9 mouse cellular contexts compared by ENCODE assay signal in genomic region chr14:121676596-121677330, GRCm38 (mm10).
DNase-seq lines count a peak whose midpoint lies in the region; ATAC-seq and TF ChIP-seq lines count a peak whose summit lies in the region.
"Had no signal": no experiment of that assay in that cellular context is flagged by ENCODE, and none has a peak within 500 bp of the region (broad histone marks: within the 10 kb centered on the region; RNA-seq: fewer than 3 reads in every experiment).

No protein-coding gene starts in this region.

- H3K27ac ChIP-seq in hindbrain, postnatal 0 days, result 0 out of 2 replicates have a peak overlapping the region, but pooled peaks have one; percentile 36
- no peak overlapping the region for H3K27ac ChIP-seq in hindbrain, embryonic 11.5 days (ENCODE audit: low read depth, low read length)
- H3K27ac ChIP-seq in embryonic facial prominence, embryonic 10.5 days (replicated peaks), result peak overlapping the region; percentile 74; the same call in 1 of the 2 replicates
- no peak overlapping the region for H3K27ac ChIP-seq in midbrain, embryonic 15.5 days

- no peak overlapping the region for H3K9ac ChIP-seq in hindbrain, postnatal 0 days (replicated peaks; ENCODE audit: low read length)
- H3K9ac ChIP-seq in hindbrain, embryonic 11.5 days (ENCODE audit: low read depth, low read length), result no peak overlapping the region
- H3K9ac ChIP-seq in midbrain, embryonic 15.5 days, result no peak overlapping the region
- H3K9ac ChIP-seq: heart, embryonic 12.5 days had no signal

- H3K9me3 ChIP-seq in hindbrain, postnatal 0 days (ENCODE audit: low read length), result no peaks in the 10 kb centered on the region
- H3K9me3 ChIP-seq in hindbrain, embryonic 11.5 days (ENCODE audit: control insufficient read depth, low read length), result no peaks in the 10 kb centered on the region
- peaks cover 2% of the 10 kb centered on the region; the same call in 1 of the 2 replicates for H3K9me3 ChIP-seq in embryonic facial prominence, embryonic 10.5 days
- H3K9me3 ChIP-seq in midbrain, embryonic 15.5 days, result no peaks in the 10 kb centered on the region

- H3K4me2 ChIP-seq in hindbrain, postnatal 0 days (ENCODE audit: low read depth, low read length), result no peak overlapping the region
- no peak overlapping the region for H3K4me2 ChIP-seq in hindbrain, embryonic 11.5 days (replicated peaks; ENCODE audit: low read depth, low read length)
- H3K4me2 ChIP-seq in midbrain, embryonic 15.5 days, result no peak overlapping the region
- H3K4me2 ChIP-seq: heart, embryonic 12.5 days had no signal

- no peak overlapping the region for H3K4me3 ChIP-seq in hindbrain, postnatal 0 days (ENCODE audit: low read length)
- no peak overlapping the region for H3K4me3 ChIP-seq in hindbrain, embryonic 11.5 days (ENCODE audit: low read depth, low read length)
- H3K4me3 ChIP-seq in embryonic facial prominence, embryonic 10.5 days, result no peak overlapping the region
- H3K4me3 ChIP-seq in midbrain, embryonic 15.5 days, result no peak overlapping the region
- H3K4me3 ChIP-seq: heart, embryonic 12.5 days had no signal

- no peak for DNase-seq in hindbrain, postnatal 0 days (ENCODE audit: low spot score)
- DNase-seq in hindbrain, embryonic 11.5 days (ENCODE audit: low spot score), result no peak
- DNase-seq in cerebellum, adult 18-20 months, result peak; percentile 55 to 60
- no peak for DNase-seq in embryonic facial prominence, embryonic 10.5 days (ENCODE audit: low spot score)
- DNase-seq in layer of hippocampus, adult 9-11 months, result peak; percentile 70
- no peak for DNase-seq in thymus, adult 18-20 months
- DNase-seq: lung, adult 2 months had no signal

- H3K27me3 ChIP-seq in hindbrain, postnatal 0 days (ENCODE audit: insufficient read depth, low read length), result no peaks in the 10 kb centered on the region
- H3K27me3 ChIP-seq in hindbrain, embryonic 11.5 days (ENCODE audit: control insufficient read depth, insufficient read depth, low read length), result no peaks in the 10 kb centered on the region
- no peaks in the 10 kb centered on the region for H3K27me3 ChIP-seq in embryonic facial prominence, embryonic 10.5 days (replicated peaks; ENCODE audit: low read depth, poor library complexity, severe bottlenecking)
- H3K27me3 ChIP-seq in midbrain, embryonic 15.5 days (replicated peaks), result no peaks in the 10 kb centered on the region
- H3K27me3 ChIP-seq: heart, embryonic 12.5 days had no signal

- WGBS in hindbrain, postnatal 0 days, result 76% methylated on average over 11 of the region's 11 CpGs
- 91% methylated on average over 11 of the region's 11 CpGs for WGBS in hindbrain, embryonic 11.5 days
- 92% methylated on average over 11 of the region's 11 CpGs for WGBS in embryonic facial prominence, embryonic 10.5 days
- 93% methylated on average over 11 of the region's 11 CpGs for WGBS in midbrain, embryonic 15.5 days

- H3K4me1 ChIP-seq in hindbrain, postnatal 0 days (ENCODE audit: insufficient read depth, low read length), result peaks cover 8% of the 10 kb centered on the region; the same call in 1 of the 2 replicates
- H3K4me1 ChIP-seq in hindbrain, embryonic 11.5 days (replicated peaks; ENCODE audit: control insufficient read depth, insufficient read depth, low read length), result no peaks in the 10 kb centered on the region
- peaks cover 34% of the 10 kb centered on the region for H3K4me1 ChIP-seq in embryonic facial prominence, embryonic 10.5 days
- H3K4me1 ChIP-seq in midbrain, embryonic 15.5 days, result no peaks in the 10 kb centered on the region

- no peak for TF ChIP-seq CTCF in hindbrain, postnatal 0 days (IDR thresholded peaks at IDR 0.05; ENCODE audit: low read depth)

- peak; percentile 24; the same call in 1 of the 2 replicates for ATAC-seq in hindbrain, postnatal 0 days
- ATAC-seq in hindbrain, embryonic 11.5 days (ENCODE audit: low FRiP score), result no peak
- no peak for ATAC-seq in midbrain, embryonic 15.5 days (replicated peaks)

- no peaks in the 10 kb centered on the region for H3K36me3 ChIP-seq in hindbrain, postnatal 0 days (ENCODE audit: insufficient read depth, low read length)
- no peaks in the 10 kb centered on the region for H3K36me3 ChIP-seq in hindbrain, embryonic 11.5 days (ENCODE audit: control insufficient read depth, insufficient read depth, low read length)
- H3K36me3 ChIP-seq in embryonic facial prominence, embryonic 10.5 days (replicated peaks), result no peaks in the 10 kb centered on the region
- no peaks in the 10 kb centered on the region for H3K36me3 ChIP-seq in midbrain, embryonic 15.5 days (replicated peaks)

Comparison
In these comparisons a context has a peak if more than half of its experiments do, and no peak if none do; other contexts are left out.
1. H3K27ac ChIP-seq: peak in hindbrain, postnatal 0 days (single experiment) and embryonic facial prominence, embryonic 10.5 days (single experiment); none in hindbrain, embryonic 11.5 days (single experiment) and midbrain, embryonic 15.5 days (single experiment).
2. DNase-seq: peak in cerebellum, adult 18-20 months (2 of 2) and layer of hippocampus, adult 9-11 months (single experiment); none in hindbrain, postnatal 0 days (single experiment), hindbrain, embryonic 11.5 days (single experiment), embryonic facial prominence, embryonic 10.5 days (single experiment) and thymus, adult 18-20 months (0 of 2).